Mouse (Mus musculus): ENCODE measurements around the gene Vmn2r55. TPM values are rescaled to one million over a fixed set of nuclear protein-coding genes. Genes with fewer than 3 reads are reported as not detected.
"Not testable (repeated sequence)": the region's sequence is repeated elsewhere in the genome, so short reads cannot be mapped to it uniquely, and the experiment has no call there.

Gene Vmn2r55
- polyA plus RNA-seq (2015; fragmentation: Nextera tagmentation; extraction: Ambion mirVana): not detected in 2 replicates

DNA sequence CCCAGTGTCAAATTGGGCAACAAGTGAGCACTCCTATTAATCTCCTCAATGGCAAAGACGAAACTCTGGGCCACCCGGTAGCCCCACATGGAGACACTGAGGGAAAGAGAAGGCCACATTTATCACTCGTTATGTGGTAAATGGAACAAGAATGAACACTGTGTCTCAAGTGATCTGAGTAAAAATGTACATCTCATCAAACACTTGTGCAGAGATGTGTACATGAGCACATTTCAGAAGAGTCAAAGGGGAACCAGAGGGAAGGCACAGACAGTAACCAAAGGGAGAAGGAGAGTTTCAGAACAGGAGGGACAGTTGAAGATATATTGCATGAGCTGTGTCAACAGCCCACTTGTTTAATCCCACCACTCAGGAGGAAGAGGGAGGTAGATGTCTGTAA is at the start of gene Vmn2r55:
Gene Vmn2r55 (minus strand): TSS at position 101 of the 400 bp plus-strand sequence.
- H3K27ac ChIP-seq (ENCODE audit: low read length); H3K9me3 ChIP-seq (ENCODE audit: control insufficient read depth, low read length); H3K27me3 ChIP-seq (ENCODE audit: control insufficient read depth, insufficient read depth, low read depth, low read length); H3K36me3 ChIP-seq (ENCODE audit: control insufficient read depth, insufficient read depth, low read length); H3K4me3 ChIP-seq (ENCODE audit: low read length); H3K9ac ChIP-seq (ENCODE audit: low read length); H3K4me2 ChIP-seq (ENCODE audit: low read depth, low read length); ATAC-seq (ENCODE audit: low read depth); H3K4me1 ChIP-seq (replicated peaks; ENCODE audit: control insufficient read depth, insufficient read depth, low read length): not testable (repeated sequence)
- WGBS: 87% methylated on average over 3 of the region's 3 CpGs

DNA sequence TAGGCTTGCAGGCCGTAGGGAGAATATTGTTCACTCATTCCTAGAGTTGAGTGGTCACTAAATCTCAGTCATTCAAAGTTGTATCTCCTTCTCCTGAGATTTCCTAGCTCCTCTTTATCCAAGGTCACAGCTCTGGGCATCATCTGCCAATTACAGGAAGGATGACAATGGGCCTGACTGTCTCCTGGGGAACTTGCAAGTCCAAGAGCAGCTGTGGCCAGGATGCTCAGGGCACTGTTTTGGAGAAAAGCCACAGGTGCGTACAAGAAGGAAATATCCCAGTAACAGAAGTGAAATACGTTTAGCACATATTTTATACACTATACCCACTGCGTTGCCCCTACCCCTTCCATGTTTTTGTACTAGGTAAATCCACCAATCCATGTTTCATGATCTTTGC is 44.6 kb downstream of the Vmn2r55 start, which contains the start of gene Vmn2r54:
Gene Vmn2r54 (minus strand): TSS at position 101 of the 400 bp plus-strand sequence.
- not testable (repeated sequence) for H3K27ac ChIP-seq (ENCODE audit: low read length); H3K27me3 ChIP-seq (ENCODE audit: control insufficient read depth, insufficient read depth, low read depth, low read length); H3K4me2 ChIP-seq (ENCODE audit: low read depth, low read length); H3K36me3 ChIP-seq (ENCODE audit: control insufficient read depth, insufficient read depth, low read length); H3K4me3 ChIP-seq (ENCODE audit: low read length); ATAC-seq (ENCODE audit: low read depth); H3K9ac ChIP-seq (ENCODE audit: low read length); H3K9me3 ChIP-seq (ENCODE audit: control insufficient read depth, low read length); H3K4me1 ChIP-seq (replicated peaks; ENCODE audit: control insufficient read depth, insufficient read depth, low read length)
- WGBS: 73% methylated on average over 3 of the region's 4 CpGs

DNA sequence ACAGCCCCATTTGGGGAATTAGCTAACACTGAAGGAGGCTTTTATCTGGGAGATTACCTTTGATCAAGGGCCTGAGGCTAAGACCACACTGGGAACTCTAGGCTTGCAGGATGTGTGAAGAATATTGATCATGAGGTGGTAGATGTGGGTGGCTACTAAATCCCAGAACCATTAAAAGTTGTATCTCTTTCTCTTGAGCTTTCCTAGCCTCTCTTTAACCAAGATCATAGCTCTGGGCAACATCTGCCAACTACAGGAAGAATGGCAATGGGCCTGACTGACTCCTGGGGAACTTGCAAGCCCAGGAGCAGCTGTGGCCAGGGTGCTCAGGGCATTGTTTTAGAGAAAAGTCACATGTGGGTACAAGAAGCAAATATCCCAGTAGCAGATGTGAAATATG is 76.1 kb downstream of the Vmn2r55 start, which contains the start of gene Vmn2r53:
Gene Vmn2r53 (minus strand): TSS at position 101 of the 400 bp plus-strand sequence.
- no peak for ATAC-seq (ENCODE audit: low read depth)
- Histone ChIP-seq H3K4me1 (replicated peaks; ENCODE audit: control insufficient read depth, insufficient read depth, low read length) (no peaks in the 10 kb centered on the region), H3K36me3 (ENCODE audit: control insufficient read depth, insufficient read depth, low read length) (no peaks in the 10 kb centered on the region), H3K9me3 (ENCODE audit: control insufficient read depth, low read length) (peaks cover 6% of the 10 kb centered on the region; the same call in 1 of the 2 replicates), H3K27me3 (ENCODE audit: control insufficient read depth, insufficient read depth, low read depth, low read length) (no peaks in the 10 kb centered on the region), H3K27ac (ENCODE audit: low read length) (no peak within 1 kb of the TSS), H3K4me2 (ENCODE audit: low read depth, low read length) (no peak within 1 kb of the TSS), H3K9ac (ENCODE audit: low read length) (no peak within 1 kb of the TSS), H3K4me3 (ENCODE audit: low read length) (no peak within 1 kb of the TSS)

Other genes starting within 250 kb of the Vmn2r55 start
- gene Zfp606, start 206.7 kb downstream of the Vmn2r55 start, polyA plus RNA-seq (2015; fragmentation: Nextera tagmentation; extraction: Ambion mirVana): 21.6 TPM in 2 replicates
- not detected in 2 replicates for gene 2900092C05Rik, start 172.5 kb downstream of the Vmn2r55 start, polyA plus RNA-seq (2015; fragmentation: Nextera tagmentation; extraction: Ambion mirVana)
- 0.01 TPM in 2 replicates for gene Vmn2r53, start 76.2 kb downstream of the Vmn2r55 start, polyA plus RNA-seq (2015; fragmentation: Nextera tagmentation; extraction: Ambion mirVana)
- gene Vmn2r54, start 44.7 kb downstream of the Vmn2r55 start, polyA plus RNA-seq (2015; fragmentation: Nextera tagmentation; extraction: Ambion mirVana): not detected in 2 replicates
- not detected in 2 replicates for gene Vmn2r56, start 50.0 kb upstream of the Vmn2r55 start, polyA plus RNA-seq (2015; fragmentation: Nextera tagmentation; extraction: Ambion mirVana)
- 5.6 and 6.5 TPM in 2 replicates for gene Zscan18, start 118.6 kb upstream of the Vmn2r55 start, polyA plus RNA-seq (2015; fragmentation: Nextera tagmentation; extraction: Ambion mirVana)
- 13.6 and 14.5 TPM in 2 replicates for gene Zfp329, start 133.9 kb upstream of the Vmn2r55 start, polyA plus RNA-seq (2015; fragmentation: Nextera tagmentation; extraction: Ambion mirVana)
- gene Zfp110, start 149.8 kb upstream of the Vmn2r55 start, polyA plus RNA-seq (2015; fragmentation: Nextera tagmentation; extraction: Ambion mirVana): 45.5 and 46.4 TPM in 2 replicates
- 4.1 and 4.7 TPM in 2 replicates for gene Zfp128, start 196.2 kb upstream of the Vmn2r55 start, polyA plus RNA-seq (2015; fragmentation: Nextera tagmentation; extraction: Ambion mirVana)
- 16.7 and 17.1 TPM in 2 replicates for gene Zscan22, start 212.8 kb upstream of the Vmn2r55 start, polyA plus RNA-seq (2015; fragmentation: Nextera tagmentation; extraction: Ambion mirVana)
- 950 and 1,039 TPM in 2 replicates for gene Rps5, start 237.3 kb upstream of the Vmn2r55 start, polyA plus RNA-seq (2015; fragmentation: Nextera tagmentation; extraction: Ambion mirVana)
- gene Rnf225, start 242.4 kb upstream of the Vmn2r55 start, polyA plus RNA-seq (2015; fragmentation: Nextera tagmentation; extraction: Ambion mirVana): 1.4 and 1.8 TPM in 2 replicates